Mouse (Mus musculus): ENCODE measurements at regions not wholly inside any gene's neighbourhood (a gene's known extent, or its start where the extent isn't known, plus 50 kb on each side); places are given as distances from the start of the nearest gene placed in this dataset.

DNA sequence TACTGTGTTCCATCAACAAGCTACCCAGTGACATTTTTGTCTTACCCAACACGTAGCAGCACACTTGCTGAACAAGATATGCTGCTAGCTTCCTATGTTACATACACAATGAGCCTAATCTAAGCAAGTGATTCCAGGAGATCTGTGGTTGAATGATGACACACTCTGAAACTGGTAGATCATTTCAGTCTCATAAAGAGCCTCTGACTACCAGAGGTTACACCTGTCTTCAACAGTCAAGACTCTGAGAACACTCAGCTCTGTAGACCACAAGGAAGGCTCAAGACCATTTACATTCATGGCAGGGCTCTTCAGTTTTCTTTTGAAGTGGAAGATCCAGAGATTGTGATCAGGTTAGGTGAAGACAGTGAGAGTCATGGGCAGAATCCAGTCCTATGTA, 501.3 kb upstream of the Adamts16 start:
- no peak overlapping the region for H3K27ac ChIP-seq (ENCODE audit: low read depth)
- DNase-seq = no peak
- no peaks in the 10 kb centered on the region for H3K27me3 ChIP-seq (ENCODE audit: insufficient read depth, low read length)
- H3K4me2 ChIP-seq (ENCODE audit: low read depth, low read length) = no peak overlapping the region
- ATAC-seq = no peak
- no peaks in the 10 kb centered on the region for H3K4me1 ChIP-seq (ENCODE audit: insufficient read depth)
- WGBS (ENCODE audit: insufficient replicate concordance) = 63% methylated on average over 1 of the region's 1 CpGs
- no peak overlapping the region for H3K4me3 ChIP-seq (ENCODE audit: low read depth, low read length)
- no peaks in the 10 kb centered on the region for H3K9me3 ChIP-seq (ENCODE audit: low read length)
- no peak overlapping the region for H3K9ac ChIP-seq (replicated peaks)
- H3K36me3 ChIP-seq (replicated peaks; ENCODE audit: insufficient read depth, low read length) = no peaks in the 10 kb centered on the region
- TF ChIP-seq CTCF (IDR thresholded peaks at IDR 0.05; ENCODE audit: low read depth) (no peak), EP300 (IDR thresholded peaks at IDR 0.05; ENCODE audit: low read depth) (no peak)

- no peak overlapping the region for H3K27ac ChIP-seq (ENCODE audit: low read depth)
- no peaks in the 10 kb centered on the region for H3K9me3 ChIP-seq (ENCODE audit: low read length)
- WGBS (ENCODE audit: insufficient replicate concordance) = 73% methylated on average over 6 of the region's 6 CpGs
- TF ChIP-seq CTCF (IDR thresholded peaks at IDR 0.05; ENCODE audit: low read depth) (no peak), EP300 (IDR thresholded peaks at IDR 0.05; ENCODE audit: low read depth) (no peak)
- no peak overlapping the region for H3K4me3 ChIP-seq (ENCODE audit: low read depth, low read length)
- DNase-seq (no peak), ATAC-seq (no peak)
- H3K4me1 ChIP-seq (ENCODE audit: insufficient read depth) = no peaks in the 10 kb centered on the region
- no peak overlapping the region for H3K4me2 ChIP-seq (ENCODE audit: low read depth, low read length)
- no peak overlapping the region for H3K9ac ChIP-seq (replicated peaks)
- H3K36me3 ChIP-seq (replicated peaks; ENCODE audit: insufficient read depth, low read length) = no peaks in the 10 kb centered on the region
- H3K27me3 ChIP-seq (ENCODE audit: insufficient read depth, low read length) = no peaks in the 10 kb centered on the region
Observed at GRCm38 (mm10) chr13:71338700-71339099, 497.1 kb upstream of the Adamts16 start.

DNA sequence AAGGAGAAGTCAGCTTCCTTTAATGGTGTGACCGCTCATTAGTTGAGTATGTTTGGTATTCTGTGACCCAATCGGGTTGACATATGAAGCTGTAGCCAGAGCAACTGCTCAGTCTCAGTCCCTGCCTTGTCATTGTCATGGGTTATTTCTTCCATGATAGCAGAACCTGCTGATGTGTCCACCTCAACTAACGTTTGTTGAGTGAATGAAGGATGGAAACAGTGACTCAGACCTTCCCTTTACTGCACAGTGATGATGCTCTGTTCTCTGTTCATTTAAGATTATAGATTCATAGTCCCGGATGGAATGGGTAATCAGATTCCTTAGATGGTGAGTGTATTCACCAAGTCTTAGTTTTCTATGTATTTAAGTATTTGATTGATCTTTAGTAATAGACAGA, 493.3 kb upstream of the Adamts16 start:
- H3K9me3 ChIP-seq (ENCODE audit: low read length) = no peaks in the 10 kb centered on the region
- no peaks in the 10 kb centered on the region for H3K27me3 ChIP-seq (ENCODE audit: insufficient read depth, low read length)
- WGBS (ENCODE audit: insufficient replicate concordance) = 65% methylated on average over 4 of the region's 4 CpGs
- DNase-seq (no peak), ATAC-seq (no peak)
- no peak for TF ChIP-seq CTCF (IDR thresholded peaks at IDR 0.05; ENCODE audit: low read depth)
- H3K27ac ChIP-seq (ENCODE audit: low read depth) = no peak overlapping the region
- H3K4me1 ChIP-seq (ENCODE audit: insufficient read depth) = no peaks in the 10 kb centered on the region
- H3K9ac ChIP-seq (replicated peaks) = no peak overlapping the region
- no peak overlapping the region for H3K4me2 ChIP-seq (ENCODE audit: low read depth, low read length)
- no peaks in the 10 kb centered on the region for H3K36me3 ChIP-seq (replicated peaks; ENCODE audit: insufficient read depth, low read length)
- H3K4me3 ChIP-seq (ENCODE audit: low read depth, low read length) = no peak overlapping the region

GRCm38 (mm10) chr13:71333146-71333545, 491.5 kb upstream of the Adamts16 start:
- H3K4me1 ChIP-seq (ENCODE audit: insufficient read depth) = no peaks in the 10 kb centered on the region
- H3K4me2 ChIP-seq (ENCODE audit: low read depth, low read length) = no peak overlapping the region
- H3K27ac ChIP-seq (ENCODE audit: low read depth) = no peak overlapping the region
- no peak for ATAC-seq
- no peak overlapping the region for H3K9ac ChIP-seq (replicated peaks)
- H3K36me3 ChIP-seq (replicated peaks; ENCODE audit: insufficient read depth, low read length) = no peaks in the 10 kb centered on the region
- no peaks in the 10 kb centered on the region for H3K27me3 ChIP-seq (ENCODE audit: insufficient read depth, low read length)
- 68% methylated on average over 4 of the region's 4 CpGs for WGBS (ENCODE audit: insufficient replicate concordance)
- no peaks in the 10 kb centered on the region for H3K9me3 ChIP-seq (ENCODE audit: low read length)
- no peak overlapping the region for H3K4me3 ChIP-seq (ENCODE audit: low read depth, low read length)
- no peak for TF ChIP-seq CTCF (IDR thresholded peaks at IDR 0.05; ENCODE audit: low read depth)
- DNase-seq = no peak

DNA sequence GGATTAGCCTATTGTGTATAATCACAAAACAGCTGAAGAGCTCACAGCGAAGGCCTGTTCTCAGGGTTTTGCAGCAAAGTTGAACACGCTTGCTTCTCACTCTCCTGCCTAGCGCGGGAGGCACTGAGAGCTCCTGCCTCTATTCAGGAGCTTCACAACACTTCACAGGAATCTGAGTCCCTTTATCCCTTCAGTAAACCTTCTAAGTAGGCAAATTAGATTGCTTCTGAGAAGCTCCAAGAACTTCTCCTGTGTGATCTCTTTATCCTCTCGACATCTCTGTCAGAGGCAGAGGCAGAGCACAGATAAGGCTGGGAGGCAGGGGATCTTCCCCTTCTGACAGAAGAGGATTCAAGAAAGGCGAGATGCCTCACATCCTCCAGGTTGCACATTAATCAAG, 488.7 kb upstream of the Adamts16 start:
- no peak for DNase-seq
- no peak overlapping the region for H3K4me2 ChIP-seq (ENCODE audit: low read depth, low read length)
- no peak for TF ChIP-seq CTCF (IDR thresholded peaks at IDR 0.05; ENCODE audit: low read depth)
- WGBS (ENCODE audit: insufficient replicate concordance) = 51% methylated on average over 6 of the region's 6 CpGs
- no peaks in the 10 kb centered on the region for H3K9me3 ChIP-seq (ENCODE audit: low read length)
- no peak for ATAC-seq
- no peaks in the 10 kb centered on the region for H3K4me1 ChIP-seq (ENCODE audit: insufficient read depth)
- H3K27me3 ChIP-seq (ENCODE audit: insufficient read depth, low read length) = no peaks in the 10 kb centered on the region
- H3K4me3 ChIP-seq (ENCODE audit: low read depth, low read length) = no peak overlapping the region
- no peak overlapping the region for H3K9ac ChIP-seq (replicated peaks)
- H3K36me3 ChIP-seq (replicated peaks; ENCODE audit: insufficient read depth, low read length) = no peaks in the 10 kb centered on the region
- H3K27ac ChIP-seq (ENCODE audit: low read depth) = no peak overlapping the region

DNA sequence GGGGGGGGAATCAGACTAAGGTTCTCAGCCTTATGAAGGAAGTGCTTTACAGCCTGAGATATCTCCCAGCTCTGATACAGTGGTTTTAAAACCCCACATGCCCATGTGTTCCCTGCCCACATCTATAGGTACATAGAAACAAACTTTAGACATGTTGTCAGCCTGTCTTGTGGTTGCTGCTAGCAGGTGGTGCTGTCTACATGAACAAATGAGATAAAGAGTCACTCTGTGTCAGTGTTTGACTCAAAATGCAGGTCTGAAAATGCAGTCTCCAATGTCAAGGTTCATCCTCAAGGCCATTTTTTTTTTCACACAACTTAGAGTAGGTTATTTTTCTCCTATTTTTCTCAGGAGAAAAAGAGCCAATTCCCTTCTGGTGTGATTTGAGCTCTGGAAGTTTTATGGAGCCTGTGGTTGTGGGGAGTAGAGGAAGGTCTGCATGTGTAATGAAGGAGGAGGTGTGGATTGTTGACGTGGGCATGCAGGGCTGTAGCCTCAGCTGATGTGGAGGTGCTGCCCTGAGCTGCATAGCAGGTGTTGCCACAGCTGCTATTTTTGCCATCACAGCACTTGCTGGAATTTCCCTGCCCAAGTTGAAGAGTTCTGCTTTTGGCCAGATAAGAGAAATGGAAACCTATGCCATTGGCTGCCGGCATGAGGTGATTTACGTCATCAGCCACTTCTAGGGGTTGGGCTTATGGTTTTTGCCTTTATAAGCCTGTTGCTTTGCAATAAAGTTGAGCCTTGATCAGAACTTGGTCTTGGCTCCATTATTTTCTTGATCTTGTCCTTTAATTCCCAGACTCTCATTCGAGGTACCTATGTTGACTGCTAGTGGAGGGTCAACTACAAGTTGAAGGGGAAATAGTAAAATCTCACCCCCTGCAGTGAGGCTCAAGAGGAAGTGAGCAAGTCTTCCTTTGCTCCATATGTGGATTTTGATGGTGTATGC, 486.5 kb upstream of the Adamts16 start:
- H3K36me3 ChIP-seq (replicated peaks; ENCODE audit: insufficient read depth, low read length) = no peaks in the 10 kb centered on the region
- TF ChIP-seq EP300 (IDR thresholded peaks at IDR 0.05; ENCODE audit: low read depth) (no peak), CTCF (IDR thresholded peaks at IDR 0.05; ENCODE audit: low read depth) (no peak)
- H3K4me2 ChIP-seq (ENCODE audit: low read depth, low read length) = no peak overlapping the region
- no peaks in the 10 kb centered on the region for H3K4me1 ChIP-seq (ENCODE audit: insufficient read depth)
- no peak overlapping the region for H3K4me3 ChIP-seq (ENCODE audit: low read depth, low read length)
- no peak for ATAC-seq
- no peaks in the 10 kb centered on the region for H3K9me3 ChIP-seq (ENCODE audit: low read length)
- no peaks in the 10 kb centered on the region for H3K27me3 ChIP-seq (ENCODE audit: insufficient read depth, low read length)
- H3K9ac ChIP-seq (replicated peaks) = no peak overlapping the region
- 34% methylated on average over 4 of the region's 4 CpGs for WGBS (ENCODE audit: insufficient replicate concordance)
- DNase-seq = no peak
- H3K27ac ChIP-seq (ENCODE audit: low read depth) = no peak overlapping the region

Data from liver, postnatal 0 days (tissue).